Mouse (Mus musculus) spleen, postnatal 4 days (tissue): ENCODE results near the gene Fastkd3.
"Not testable (repeated sequence)": the region's sequence is repeated elsewhere in the genome, so short reads cannot be mapped to it uniquely, and the experiment has no call there.

Source experiments
- DNase-seq, 2 experiments: peaks; one replicate each; pipeline ENCODE4 v3.0.0; 2022; ENCODE audit warnings: low spot score in 2 of 2

Gene Fastkd3

DNA sequence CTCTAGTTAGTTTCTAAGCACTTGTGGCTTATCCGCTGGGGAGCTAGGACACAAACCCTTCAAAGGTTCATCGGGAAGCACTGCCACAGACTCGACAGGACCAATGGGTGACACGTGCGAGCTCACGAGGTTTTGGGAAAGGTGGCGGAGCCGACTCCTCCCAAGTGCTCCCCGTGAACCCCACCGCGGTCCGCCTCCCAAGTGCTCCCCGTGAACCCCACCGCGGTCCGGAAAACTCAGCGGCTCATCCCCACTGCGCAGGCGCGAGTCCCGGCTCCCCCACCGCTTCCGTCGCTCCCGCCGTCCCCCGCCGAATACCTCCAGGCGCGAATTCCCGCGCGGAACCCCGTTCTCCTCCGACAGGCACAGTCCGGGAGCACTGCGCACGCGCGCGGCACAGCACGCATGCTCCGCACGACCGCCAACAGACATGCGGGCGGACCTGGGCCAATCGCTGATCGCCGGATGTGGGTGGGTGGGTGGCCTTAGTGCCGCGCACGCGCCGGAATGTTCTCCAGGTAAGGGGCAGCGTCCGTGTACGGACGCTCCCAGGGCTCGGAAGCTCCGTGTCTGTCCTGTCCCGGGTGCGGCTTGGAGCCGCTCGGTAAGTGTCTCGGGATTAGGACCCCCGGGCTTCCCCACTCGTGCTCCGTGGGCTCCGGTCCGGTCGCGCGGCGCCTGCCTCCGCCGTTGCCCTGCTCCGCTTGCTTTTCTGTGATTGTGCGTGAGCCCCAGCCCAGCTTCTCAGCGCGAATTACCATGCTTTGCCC lies at the start of gene Fastkd3, which contains the start of gene Mtrr:
TSS of gene Fastkd3 (plus strand) at position 488 of the 770 bp plus-strand sequence.
TSS of gene Mtrr (minus strand) at position 403 of the 770 bp plus-strand sequence.
- peak; percentile 91 to 96 for DNase-seq

DNA sequence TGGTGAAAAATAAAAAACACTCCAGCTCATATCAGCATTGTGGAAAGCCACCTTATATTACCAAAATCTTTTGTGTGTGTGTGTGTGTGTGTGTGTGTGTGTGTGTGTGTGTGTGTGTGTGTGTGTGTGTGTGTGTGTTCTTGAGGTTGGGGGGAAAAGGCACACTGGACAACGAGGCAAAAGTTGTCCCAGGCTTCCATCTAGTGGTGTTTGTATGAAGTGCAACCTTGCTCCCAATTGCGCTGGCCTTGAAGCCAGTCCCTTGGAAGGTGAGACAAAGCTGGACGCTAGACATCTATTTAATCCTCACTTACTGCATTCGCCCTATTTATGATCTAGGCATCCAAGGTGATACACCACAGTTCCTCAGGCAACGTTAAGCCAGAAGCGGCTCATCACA lies 28.6 kb upstream of the Fastkd3 start:
- not testable (repeated sequence) for DNase-seq

DNA sequence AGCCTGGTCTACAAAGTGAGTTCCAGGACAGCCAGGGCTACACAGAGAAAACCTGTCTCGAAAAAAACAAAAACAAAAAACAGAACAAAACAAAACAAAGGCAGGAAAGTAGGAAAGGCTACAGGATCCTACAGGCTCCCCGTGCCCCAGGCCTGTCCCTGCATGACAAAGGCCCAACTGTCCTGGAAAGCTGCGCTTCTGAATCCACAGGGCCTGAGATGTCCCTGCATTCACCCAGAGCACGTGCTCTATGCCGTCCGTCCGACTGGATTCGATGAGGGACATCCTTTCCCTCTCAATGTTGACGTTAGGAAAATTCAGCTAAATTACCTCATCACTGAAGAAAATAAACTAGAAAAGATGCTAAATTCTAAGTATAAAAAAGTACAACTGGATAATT lies 13.9 kb upstream of the Fastkd3 start:
- no peak for DNase-seq

DNA sequence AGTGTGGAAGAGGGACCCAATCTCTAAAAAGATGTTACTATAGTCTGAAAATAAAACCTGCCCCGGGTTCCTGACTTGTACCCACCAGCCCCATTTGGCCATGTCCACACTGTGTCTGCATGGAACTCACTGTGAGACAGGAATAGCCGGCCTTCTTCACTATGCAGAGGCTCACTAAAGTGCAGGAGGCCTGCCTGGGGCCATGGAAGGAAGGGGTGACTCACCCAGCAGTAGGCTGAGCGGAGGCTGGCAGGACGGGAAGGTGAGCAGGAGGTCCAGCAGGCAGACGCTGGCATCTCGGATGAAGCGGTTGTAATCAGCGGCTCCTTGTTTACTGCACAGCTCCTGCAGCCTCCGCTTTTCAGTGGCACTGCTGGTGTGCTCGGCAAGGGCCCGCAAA lies 13.5 kb upstream of the Fastkd3 start:
- no peak for DNase-seq

DNA sequence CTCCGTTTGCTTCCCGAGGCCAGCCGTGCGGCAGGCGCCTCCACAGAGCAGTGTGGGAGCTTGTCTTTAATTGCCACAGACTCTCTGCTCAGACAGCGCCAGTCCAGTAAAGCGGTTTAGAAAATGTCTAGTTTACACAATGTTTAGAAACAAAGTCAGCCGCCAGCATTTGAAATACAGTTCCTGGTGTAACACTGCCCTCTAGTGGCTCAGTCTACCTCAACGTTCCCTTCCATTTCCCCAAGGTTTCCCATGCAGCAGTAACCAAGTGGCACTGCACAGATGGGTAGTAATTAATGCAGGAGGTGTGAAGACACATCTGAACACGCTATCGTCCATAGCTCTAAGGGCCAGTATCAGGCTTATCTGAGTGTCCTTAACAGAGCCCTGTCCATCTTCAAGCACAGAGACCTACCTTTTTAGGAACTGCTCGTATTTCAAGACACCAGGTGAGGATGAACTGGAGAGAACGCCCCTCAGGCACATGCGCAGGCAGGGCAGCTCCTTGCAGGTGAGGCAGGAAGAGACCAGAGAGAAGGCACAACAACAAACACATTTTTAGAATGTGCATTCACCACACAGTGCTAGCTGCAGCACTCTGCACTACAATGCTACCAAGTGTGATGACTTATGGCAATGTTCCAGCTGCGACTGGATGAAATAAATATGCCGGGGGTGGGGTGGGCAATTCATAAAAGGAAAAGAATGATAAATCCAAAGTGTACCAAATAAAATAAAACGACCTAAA lies 12.3 kb upstream of the Fastkd3 start:
- DNase-seq: no peak

DNA sequence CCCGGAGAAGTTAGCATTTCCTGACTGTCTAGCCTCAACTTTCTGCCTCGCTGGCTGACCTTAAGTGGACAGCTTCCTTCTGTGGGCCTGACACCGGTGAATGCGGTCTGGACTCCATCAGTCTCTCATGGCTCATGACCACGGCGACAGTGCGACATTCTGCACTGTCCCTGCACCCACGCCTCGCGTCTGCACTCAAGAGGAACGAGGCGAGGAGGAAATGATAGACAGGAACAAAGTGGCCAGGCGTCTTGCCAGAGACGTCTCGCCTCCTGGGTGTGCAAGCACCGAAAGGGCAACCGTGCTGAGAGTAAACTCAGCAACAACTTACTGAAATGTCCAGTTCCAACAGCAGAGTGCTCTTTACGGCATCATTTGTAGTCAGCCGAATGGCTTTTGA lies 9.8 kb upstream of the Fastkd3 start:
- no peak for DNase-seq

DNA sequence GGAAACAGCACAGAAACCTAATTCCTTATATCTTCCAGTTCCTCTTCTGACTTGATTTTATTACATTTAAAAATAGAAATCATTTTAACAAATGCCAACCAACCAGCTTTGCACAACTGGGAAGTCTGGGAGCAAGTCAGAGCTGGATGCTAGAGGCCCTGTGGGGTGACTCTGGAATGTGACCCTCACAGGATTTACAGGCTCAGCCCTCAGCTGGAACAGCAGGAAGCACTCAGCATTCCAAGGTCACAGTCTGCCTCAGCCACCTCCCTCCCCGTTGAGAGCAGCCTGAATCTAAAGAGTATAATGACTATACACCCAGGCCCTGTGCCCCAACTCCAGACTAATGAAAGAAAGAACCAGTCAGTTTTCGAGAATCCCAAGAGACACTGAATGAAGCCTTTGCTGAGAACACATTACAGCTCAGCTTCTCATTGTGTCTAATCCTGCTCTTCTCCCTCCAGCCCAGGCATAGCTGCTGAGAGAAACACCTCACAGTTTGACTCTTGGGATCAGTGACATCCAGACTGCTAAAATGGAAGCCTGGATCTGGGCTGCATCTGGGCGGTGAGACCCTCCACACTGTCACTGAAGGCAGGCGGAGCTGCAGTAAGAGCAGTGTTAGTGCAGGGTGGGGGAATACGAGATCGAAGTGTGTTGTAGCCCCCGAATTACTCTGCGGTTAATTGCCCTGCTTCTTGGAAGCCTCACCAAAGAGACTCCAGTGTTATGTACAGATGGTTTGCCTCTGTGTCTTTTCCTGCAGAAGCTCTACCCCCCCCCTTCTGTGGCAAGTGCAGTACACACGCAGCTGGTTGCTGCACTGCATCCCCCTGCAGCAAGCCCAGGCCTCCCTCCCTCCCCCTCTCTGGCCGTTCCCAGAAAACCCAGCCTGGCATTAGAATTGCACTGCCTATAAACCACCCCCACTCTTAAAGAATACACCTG lies 8.8 kb upstream of the Fastkd3 start:
- no peak for DNase-seq

DNA sequence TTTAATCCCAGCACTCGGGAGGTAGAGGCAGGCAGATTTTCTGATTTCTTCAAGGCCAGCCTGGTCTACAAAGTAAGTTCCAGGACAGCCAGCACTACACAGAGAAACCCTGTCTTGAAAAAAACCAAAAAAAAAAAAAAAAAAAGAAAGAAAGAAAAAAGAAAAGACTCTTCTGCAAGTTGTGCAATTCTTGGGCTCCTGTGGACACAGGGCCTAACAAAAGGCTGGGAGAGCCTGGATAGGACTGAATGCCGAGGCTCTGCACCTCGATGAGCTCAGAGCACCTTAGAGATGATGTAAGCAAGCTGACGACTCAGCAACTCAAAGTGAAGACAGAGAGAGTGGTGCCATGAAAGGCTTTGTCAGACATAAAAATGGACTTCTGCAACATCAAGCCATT lies 7.6 kb upstream of the Fastkd3 start:
- no peak for DNase-seq

DNA sequence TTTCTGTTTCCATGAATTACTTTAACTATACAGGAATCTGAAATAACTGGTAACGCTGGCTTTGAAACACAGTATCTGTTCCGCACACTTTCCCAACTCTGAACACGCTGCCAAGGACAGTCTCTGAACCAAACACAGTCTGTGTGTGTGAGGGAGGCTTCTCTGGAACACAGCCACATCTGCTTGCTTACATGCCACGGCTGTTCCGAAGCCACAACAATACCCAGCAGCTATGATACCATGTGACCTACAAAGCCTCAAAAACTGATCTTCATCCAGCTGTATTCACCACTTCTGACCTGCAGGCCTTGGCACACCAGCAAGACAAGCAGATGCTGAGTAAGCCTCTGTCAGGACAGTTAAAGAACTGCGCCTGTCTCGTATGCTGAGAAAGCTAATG lies 4.1 kb upstream of the Fastkd3 start:
- DNase-seq: no peak

DNA sequence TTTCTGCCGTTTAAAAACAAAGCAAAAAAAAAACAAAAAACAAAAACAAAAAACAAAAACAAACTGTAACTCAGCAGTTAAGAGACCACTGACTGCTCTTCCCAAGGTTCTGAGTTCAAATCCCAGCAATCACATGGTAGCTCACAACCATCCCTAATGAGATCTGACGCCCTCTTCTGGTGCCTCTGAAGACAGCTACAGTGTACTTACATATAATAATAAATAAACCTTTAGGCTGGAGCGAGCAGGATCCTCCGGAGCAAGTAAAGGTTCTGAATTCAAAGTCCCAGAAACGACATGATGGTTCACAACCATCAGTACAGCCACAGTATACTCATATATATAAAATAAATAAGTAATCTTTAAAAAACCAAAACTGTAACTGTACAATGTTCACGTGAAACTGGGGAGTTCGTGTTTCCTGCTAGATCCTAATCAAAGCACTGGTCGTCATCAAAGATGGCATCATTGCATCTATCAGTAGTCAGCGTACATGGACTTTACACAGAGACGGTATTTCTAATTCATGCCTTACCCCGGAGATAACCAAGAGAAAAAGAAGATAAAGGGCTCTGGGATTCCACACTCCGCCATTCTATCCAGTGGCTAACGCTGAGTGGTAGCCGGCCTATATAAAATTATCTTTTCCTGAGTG lies 821 bp upstream of the Fastkd3 start:
- DNase-seq: no peak

DNA sequence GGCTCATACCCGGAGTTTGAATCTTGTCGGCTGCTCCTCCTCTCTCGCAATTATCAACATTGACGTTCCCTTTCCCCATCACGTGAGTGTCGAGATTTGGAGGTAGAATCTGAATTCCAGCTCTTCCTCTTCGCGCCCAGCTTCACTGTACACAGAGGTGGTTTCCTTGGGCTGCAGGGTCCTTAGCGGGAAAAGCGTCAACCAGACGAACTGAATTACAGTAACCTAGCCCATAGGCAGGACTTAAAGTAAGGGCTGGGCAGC lies 415 bp downstream of the Fastkd3 start:
- DNase-seq: no peak

DNA sequence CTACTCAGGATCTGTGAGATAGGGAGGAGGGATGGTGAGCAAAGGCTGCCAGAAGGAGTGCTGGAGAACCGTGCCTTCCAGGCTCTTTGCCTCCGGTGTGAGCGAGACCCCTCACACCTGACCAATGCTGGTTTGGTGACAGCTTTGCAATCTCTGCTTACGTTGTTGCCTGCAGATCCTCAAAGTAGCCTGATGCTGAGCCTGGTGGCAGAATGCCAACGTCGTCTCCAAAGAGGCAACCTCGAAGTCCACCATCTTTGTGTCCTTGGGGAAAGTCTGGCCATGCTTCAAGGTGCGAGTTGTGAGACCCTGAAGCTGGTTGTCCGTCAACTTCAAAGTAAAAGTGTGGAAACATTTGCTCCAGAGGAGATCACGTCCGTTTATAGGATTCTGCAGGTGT lies 1.9 kb downstream of the Fastkd3 start:
- DNase-seq: no peak

DNA sequence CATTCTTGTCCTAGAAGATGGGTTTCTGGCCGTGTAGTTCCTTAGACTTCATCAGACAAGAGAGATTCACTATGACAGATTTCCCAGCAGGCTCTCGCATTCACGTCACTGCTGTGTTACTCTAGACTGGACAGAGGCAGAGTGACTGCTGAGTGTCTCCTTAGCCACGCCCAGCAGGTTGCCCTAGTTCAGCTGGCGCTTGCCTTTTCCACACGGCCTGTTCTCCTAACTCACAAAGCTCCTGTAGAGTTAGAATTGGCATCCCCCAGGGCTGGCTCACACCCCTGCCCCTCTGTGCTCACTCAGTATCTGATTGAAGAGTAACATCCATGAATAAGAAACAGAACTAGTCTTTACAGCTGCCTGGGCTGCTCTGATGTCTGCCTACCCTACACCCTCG lies 3.4 kb downstream of the Fastkd3 start:
- DNase-seq: no peak

DNA sequence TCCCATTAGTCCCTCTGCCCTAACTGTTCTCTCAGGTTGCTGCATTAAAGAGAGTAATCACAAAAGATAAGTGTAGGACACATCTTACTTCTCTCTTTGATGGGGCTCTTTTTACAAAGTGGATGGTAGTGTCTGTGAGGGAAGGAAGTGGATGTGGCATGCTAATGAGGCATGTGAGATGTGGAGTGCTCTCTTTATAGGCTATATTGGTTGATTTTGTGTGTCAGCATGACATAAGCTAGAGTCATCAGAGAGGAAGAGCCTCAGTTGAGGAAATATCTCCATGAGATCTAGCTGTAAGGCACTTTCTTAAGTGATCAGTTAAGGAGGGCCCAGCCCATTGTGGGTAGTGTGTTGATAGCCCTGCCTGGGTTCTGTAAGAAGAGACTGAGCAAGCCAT lies 6.3 kb downstream of the Fastkd3 start:
- DNase-seq: no peak

DNA sequence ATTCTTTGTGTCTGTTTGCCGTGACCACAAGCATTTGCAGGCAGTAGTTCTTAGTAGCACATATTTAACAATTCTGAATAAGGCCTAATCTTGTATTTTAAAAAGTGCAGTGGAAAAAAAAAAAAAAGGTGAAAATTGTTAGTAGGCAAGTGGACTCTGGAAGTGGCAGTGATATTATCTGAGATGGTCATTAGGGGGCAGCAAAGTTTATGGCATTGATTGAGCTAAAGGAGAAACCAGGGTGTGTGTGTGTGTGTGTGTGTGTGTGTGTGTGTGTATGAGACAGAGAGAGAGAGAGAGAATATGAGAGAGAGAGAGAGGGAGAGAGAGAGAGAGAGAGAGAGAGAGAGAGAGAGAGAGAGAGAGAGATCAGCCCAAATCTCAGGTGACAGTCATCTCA lies 11.8 kb downstream of the Fastkd3 start:
- DNase-seq: no peak

DNA sequence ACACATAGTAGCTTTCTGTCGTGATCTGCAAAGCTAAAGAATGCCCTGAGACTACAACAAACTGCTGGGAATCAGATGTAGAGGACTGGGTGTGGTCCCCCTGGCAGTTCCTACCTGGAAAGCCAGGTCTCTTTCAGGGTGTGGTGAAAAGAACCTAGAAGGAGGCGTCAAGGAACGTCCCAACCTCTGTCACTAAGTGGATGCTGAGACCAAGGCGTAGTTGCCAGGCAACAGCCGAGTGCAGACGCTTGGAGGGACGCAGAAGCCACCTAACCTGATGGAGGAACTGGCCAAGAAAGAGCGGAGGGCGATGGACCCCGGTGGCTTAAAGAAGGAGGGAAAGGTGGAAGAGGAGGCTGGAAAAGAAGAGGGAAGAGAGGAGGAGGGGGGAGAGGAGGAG lies 15.2 kb downstream of the Fastkd3 start, which contains the start of gene 1700001L19Rik:
TSS of gene 1700001L19Rik (plus strand) at position 223 of the 400 bp plus-strand sequence.
- no peak for DNase-seq

DNA sequence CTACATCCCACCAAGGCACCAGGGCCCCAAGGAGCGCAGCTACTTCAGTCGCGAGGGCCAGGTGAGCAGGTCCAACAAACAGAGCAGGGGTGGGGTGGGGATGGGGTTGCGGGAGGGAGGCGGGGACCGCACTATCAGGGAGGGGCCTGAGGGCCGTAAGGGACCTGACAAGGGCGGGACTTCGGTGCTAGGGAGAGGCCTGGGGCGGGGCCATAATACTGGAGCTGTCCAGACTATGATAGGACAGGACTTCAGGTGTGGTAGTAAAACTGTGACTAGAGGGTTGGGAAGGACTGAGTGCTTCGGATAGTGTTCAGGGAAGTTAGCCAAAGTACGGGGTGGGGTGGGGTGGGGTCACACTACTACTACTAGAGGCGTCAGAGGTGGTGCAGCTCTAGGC lies 15.6 kb downstream of the Fastkd3 start:
- DNase-seq: no peak

DNA sequence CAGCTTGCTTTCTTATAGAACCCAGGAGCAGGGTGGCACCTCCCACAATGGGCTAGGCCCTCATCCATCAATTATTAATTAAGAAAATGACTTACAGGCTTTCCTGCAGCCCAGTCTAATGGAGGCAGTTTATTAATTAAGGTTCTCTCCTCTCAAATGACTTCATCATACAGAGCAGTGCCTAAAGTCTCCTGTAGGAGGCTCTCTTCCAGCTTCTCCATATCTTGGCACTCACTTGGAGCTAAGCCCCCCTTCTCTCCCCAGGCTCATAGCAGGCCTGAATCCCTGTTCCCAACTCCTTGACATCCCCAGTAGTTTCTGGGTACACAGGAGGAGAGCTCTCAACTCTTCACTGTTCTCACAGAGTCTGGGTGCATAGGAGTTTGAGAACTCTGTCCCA lies 16.9 kb downstream of the Fastkd3 start:
- DNase-seq: no peak

DNA sequence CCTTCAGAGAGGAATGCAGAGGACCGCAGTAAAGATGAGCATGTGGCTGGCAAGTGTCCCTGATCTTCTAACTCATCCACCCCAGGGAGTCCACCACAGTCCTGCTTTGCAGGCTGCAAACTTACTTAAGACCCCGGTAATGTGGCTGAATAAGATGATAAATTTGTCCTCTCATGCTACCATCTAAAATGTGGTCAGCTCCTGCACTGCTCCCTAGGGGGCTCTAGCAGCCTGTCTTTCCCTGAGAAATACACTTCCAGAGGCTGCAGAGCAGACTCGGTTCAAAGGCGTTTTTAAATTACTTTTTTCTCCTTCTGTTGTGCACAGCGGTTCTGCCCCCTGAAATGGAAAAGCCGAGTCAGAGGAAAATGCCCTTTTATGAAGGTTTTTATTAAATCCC lies 19.1 kb downstream of the Fastkd3 start:
- no peak for DNase-seq

DNA sequence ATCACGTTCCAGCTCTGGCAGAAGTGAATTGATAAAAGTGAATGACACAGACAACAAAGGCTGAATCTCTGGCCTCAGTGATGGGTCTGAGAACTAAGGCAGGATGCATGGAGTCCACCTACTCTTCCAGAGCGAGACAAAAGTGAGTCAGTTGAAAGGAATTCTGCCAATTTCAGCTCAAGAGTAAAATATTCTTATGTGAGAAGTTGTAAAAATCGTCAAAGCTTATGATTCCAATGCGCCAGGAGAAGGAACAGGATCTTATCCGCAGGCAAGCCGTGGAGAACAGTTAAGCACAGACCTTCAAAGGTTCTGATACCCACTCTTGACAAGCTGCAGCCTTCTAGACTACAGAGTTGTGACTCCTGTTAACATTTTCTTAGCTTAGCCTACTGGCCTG lies 21.1 kb downstream of the Fastkd3 start:
- DNase-seq: no peak

DNA sequence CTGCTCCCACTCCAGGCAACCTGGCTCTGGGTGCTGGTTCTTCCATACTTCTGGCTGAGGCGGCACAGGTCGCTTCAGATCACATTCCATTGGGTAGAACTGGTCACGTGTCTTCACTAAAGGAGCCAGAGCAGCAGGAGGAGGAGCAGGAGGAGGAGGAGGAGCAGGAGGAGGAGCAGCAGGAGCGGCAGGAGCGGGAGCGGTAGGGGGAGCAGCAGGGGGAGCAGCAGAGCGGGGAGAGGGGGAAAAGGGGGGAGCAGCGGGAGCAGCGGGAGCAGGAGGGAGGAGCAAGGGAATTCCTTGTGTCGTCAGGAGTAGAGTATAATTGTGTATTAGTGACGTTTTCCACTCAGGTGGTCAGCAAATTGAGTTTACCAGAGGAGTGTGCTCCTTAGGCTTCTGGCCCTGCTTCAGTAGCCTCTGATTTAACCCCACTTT lies 23.7 kb downstream of the Fastkd3 start:
- DNase-seq: no peak
